Mouse (Mus musculus) heart, adult 11 months (tissue): Measurements from ENCODE around the gene Olfr988.
"Not testable (repeated sequence)": the region's sequence is repeated elsewhere in the genome, so short reads cannot be mapped to it uniquely, and the experiment has no call there.

ENCODE experiments used
- DNase-seq: peaks from one replicate; pipeline ENCODE4 v3.0.0; 2022

Gene Olfr988

GRCm38 (mm10) chr2:85363127-85363526, at the start of gene Olfr988:
TSS of gene Olfr988 (minus strand) at chr2:85363227.
- DNase-seq = not testable (repeated sequence)

GRCm38 (mm10) chr2:85409369-85409768, 46.3 kb upstream of the Olfr988 start, which contains the start of gene Olfr992:
TSS of gene Olfr992 (minus strand) at chr2:85409469.
- DNase-seq = no peak

GRCm38 (mm10) chr2:85339972-85340371, 23.1 kb downstream of the Olfr988 start:
- no peak for DNase-seq

DNA sequence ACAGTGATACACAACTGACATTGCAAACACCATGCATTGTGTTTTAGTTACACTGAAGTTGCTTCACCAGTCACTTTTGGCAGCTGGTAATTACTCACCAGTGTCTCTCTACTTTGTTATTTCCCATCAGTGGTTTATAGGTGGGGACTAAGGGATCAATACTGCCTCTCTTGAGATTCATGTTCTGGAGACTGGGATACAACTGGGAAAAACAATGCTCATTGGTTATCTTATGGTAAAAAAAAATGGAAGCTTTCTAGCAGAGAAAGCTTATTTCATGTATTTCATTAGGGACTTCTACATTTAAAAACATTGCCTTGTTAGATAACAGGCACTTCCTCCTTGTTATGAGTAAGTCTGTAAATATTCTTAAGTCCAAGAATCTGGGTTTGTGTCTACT, 23.8 kb downstream of the Olfr988 start, which contains the start of gene Olfr987:
Gene Olfr987, minus strand, starts transcription at position 101 of the 400 bp plus-strand sequence.
- not testable (repeated sequence) for DNase-seq

DNA sequence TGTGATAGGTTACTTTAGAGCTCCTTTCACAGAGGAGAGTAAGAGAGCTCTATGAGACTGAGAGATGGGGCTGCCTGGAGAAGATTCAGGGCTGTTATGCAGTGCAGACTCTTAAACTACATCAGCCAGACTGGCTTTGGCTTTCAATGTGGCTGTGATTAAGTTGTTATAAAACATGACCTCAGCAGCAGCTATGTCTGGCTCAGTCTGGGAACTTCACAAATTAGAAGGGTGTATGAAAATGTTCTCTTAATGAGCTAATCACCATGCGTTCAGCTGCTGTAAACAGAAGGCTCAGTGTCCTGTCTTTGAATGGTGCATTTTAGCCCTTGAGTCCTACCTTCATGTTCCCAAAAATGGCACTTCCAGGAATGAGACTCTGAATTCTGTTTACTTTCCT, 43.9 kb downstream of the Olfr988 start:
- no peak for DNase-seq
